Comparison of ENCODE assay signal across 8 mouse cellular contexts in genomic region chr7:142481568-142482255, GRCm38 (mm10). TPM values are rescaled to one million over a fixed set of nuclear protein-coding genes. Genes with fewer than 3 reads are reported as not detected.
DNase-seq lines count a peak whose midpoint lies in the region; ATAC-seq and TF ChIP-seq lines count a peak whose summit lies in the region.

No protein-coding gene starts in this region.

- H3K4me1 ChIP-seq in hindbrain, embryonic 12.5 days: peaks cover 30% of the 10 kb centered on the region
- H3K4me1 ChIP-seq in thymus, adult 2 months (replicated peaks; ENCODE audit: control insufficient read depth, insufficient read depth, low read length): peaks cover 28% of the 10 kb centered on the region

- peak; percentile 49 for ATAC-seq in hindbrain, embryonic 12.5 days (ENCODE audit: low FRiP score)
- ATAC-seq in erythroblast, adult 5-6 weeks (replicated peaks; ENCODE audit: low FRiP score, poor library complexity, severe bottlenecking): no peak

- H3K4me2 ChIP-seq in hindbrain, embryonic 12.5 days (replicated peaks): peak overlapping the region; percentile 62

- no peaks in the 10 kb centered on the region for H3K9me3 ChIP-seq in hindbrain, embryonic 12.5 days (replicated peaks)

- TF ChIP-seq POLR2A in thymus, adult 2 months (IDR thresholded peaks at IDR 0.05; ENCODE audit: control insufficient read depth, extremely low read depth, insufficient read depth, low read length, poor library complexity): no peak

- H3K36me3 ChIP-seq in hindbrain, embryonic 12.5 days: no peaks in the 10 kb centered on the region
- peaks cover 28% of the 10 kb centered on the region for H3K36me3 ChIP-seq in thymus, adult 2 months (ENCODE audit: control insufficient read depth, insufficient read depth, low read length)

- peak; percentile 20 for DNase-seq in CD4-positive helper T cell, adult 2 months (ENCODE audit: low read depth, low spot score)
- peak; percentile 81 for DNase-seq in Muller cell, postnatal 12 days (ENCODE audit: inconsistent ontology term)
- DNase-seq in forelimb bud, embryonic 11.5 days (ENCODE audit: low read depth, low spot score): peak; percentile 73
- DNase-seq in mesoderm, embryonic 11.5 days (ENCODE audit: low read depth, low spot score): peak; percentile 82
- peak; percentile 45 for DNase-seq in thymus, adult 2 months
- no peak for DNase-seq in left cerebral cortex, adult 11 months (ENCODE audit: low spot score)

- peak overlapping the region; percentile 81 for H3K27ac ChIP-seq in hindbrain, embryonic 12.5 days
- no peak overlapping the region for H3K27ac ChIP-seq in thymus, adult 2 months (ENCODE audit: control insufficient read depth, insufficient read depth, low read length)

- H3K27me3 ChIP-seq in hindbrain, embryonic 12.5 days: no peaks in the 10 kb centered on the region
- H3K27me3 ChIP-seq in thymus, adult 2 months (ENCODE audit: control insufficient read depth, insufficient read depth, low read length): no peaks in the 10 kb centered on the region

- peak overlapping the region; percentile 55 for H3K9ac ChIP-seq in hindbrain, embryonic 12.5 days

- TF ChIP-seq CTCF in thymus, adult 2 months (IDR thresholded peaks at IDR 0.05; ENCODE audit: borderline replicate concordance, control insufficient read depth, extremely low read depth, insufficient read depth, low read length, poor library complexity): no peak

- H3K4me3 ChIP-seq in hindbrain, embryonic 12.5 days: peak overlapping the region; percentile 20
- H3K4me3 ChIP-seq in thymus, adult 2 months (ENCODE audit: control insufficient read depth, insufficient read depth, low read length): no peak overlapping the region

- WGBS in hindbrain, embryonic 12.5 days: 3% methylated on average over 21 of the region's 22 CpGs
- WGBS in thymus, adult 2 months: 16% methylated on average over 22 of the region's 22 CpGs

RNA-seq across cellular contexts. Expression of gene Tnnt3, which starts 16.9 kb away (rescaled TPM):
- 1.8 and 5.8 TPM in 2 replicates for polyA plus RNA-seq in hindbrain, embryonic 12.5 days (2016; fragmentation: Nextera tagmentation; extraction: Ambion mirVana)
- 1.1 and 2.2 TPM in 2 replicates for polyA plus RNA-seq in thymus, adult 2 months (2012; rRNA removed)
- not detected in 2 replicates for total RNA-seq in erythroblast, adult 5-6 weeks (2015; ENCODE audit: low replicate concordance)
- total RNA-seq in erythroblast, adult 5-6 weeks (2017; ENCODE audit: low replicate concordance): 2.0 TPM in 1 of 2 replicates, not detected in the other

RNA-seq across cellular contexts. Expression of gene Lsp1, which starts 21.1 kb away (rescaled TPM):
- 9.6 and 14.4 TPM in 2 replicates for polyA plus RNA-seq in hindbrain, embryonic 12.5 days (2016; fragmentation: Nextera tagmentation; extraction: Ambion mirVana)
- 507 and 626 TPM in 2 replicates for polyA plus RNA-seq in thymus, adult 2 months (2012; rRNA removed)
- total RNA-seq in erythroblast, adult 5-6 weeks (2015; ENCODE audit: low replicate concordance): 119 and 155 TPM in 2 replicates
- total RNA-seq in erythroblast, adult 5-6 weeks (2017; ENCODE audit: low replicate concordance): 98.7 and 120 TPM in 2 replicates

RNA-seq across cellular contexts. Expression of gene Tnni2, which starts 40.1 kb away (rescaled TPM):
- polyA plus RNA-seq in hindbrain, embryonic 12.5 days (2016; fragmentation: Nextera tagmentation; extraction: Ambion mirVana): 1.9 and 3.6 TPM in 2 replicates
- 3.2 and 4.3 TPM in 2 replicates for polyA plus RNA-seq in thymus, adult 2 months (2012; rRNA removed)
- total RNA-seq in erythroblast, adult 5-6 weeks (2015; ENCODE audit: low replicate concordance): 19.6 TPM in 1 of 2 replicates, not detected in the other
- 2.0 and 6.4 TPM in 2 replicates for total RNA-seq in erythroblast, adult 5-6 weeks (2017; ENCODE audit: low replicate concordance)

RNA-seq across cellular contexts. Expression of gene Syt8, which starts 47.1 kb away (rescaled TPM):
- 0.30 TPM in 1 of 2 replicates, not detected in the other for polyA plus RNA-seq in hindbrain, embryonic 12.5 days (2016; fragmentation: Nextera tagmentation; extraction: Ambion mirVana)
- polyA plus RNA-seq in thymus, adult 2 months (2012; rRNA removed): 2.2 and 5.2 TPM in 2 replicates
- not detected in 2 replicates for total RNA-seq in erythroblast, adult 5-6 weeks (2015; ENCODE audit: low replicate concordance)
- total RNA-seq in erythroblast, adult 5-6 weeks (2017; ENCODE audit: low replicate concordance): not detected in 2 replicates

RNA-seq across cellular contexts. Expression of gene Mrpl23, which starts 50.8 kb away (rescaled TPM):
- 8.4 and 13.4 TPM in 2 replicates for polyA plus RNA-seq in hindbrain, embryonic 12.5 days (2016; fragmentation: Nextera tagmentation; extraction: Ambion mirVana)
- polyA plus RNA-seq in thymus, adult 2 months (2012; rRNA removed): 16.7 and 21.3 TPM in 2 replicates
- not detected in 2 replicates for total RNA-seq in erythroblast, adult 5-6 weeks (2015; ENCODE audit: low replicate concordance)
- total RNA-seq in erythroblast, adult 5-6 weeks (2017; ENCODE audit: low replicate concordance): 3.7 and 8.1 TPM in 2 replicates

Comparison
In these comparisons a context has a peak if more than half of its experiments do, and no peak if none do; other contexts are left out.
1. RNA of gene Lsp1, which starts 21.1 kb away (polyA plus RNA-seq): 507 to 626 TPM in thymus, adult 2 months; 9.6 to 14.4 TPM in hindbrain, embryonic 12.5 days; every median in the first group is over 10 times any median in the second.